Mouse (Mus musculus) liver (tissue): ENCODE data around the gene Gm10073.
"Not testable (repeated sequence)": the region's sequence is repeated elsewhere in the genome, so short reads cannot be mapped to it uniquely, and the experiment has no call there.

ENCODE experiments used
- DNase-seq: peaks from one replicate; pipeline ENCODE4 v3.0.0-alpha.2; 2020; ENCODE audit warnings: mixed read lengths

Gene Gm10073

DNA sequence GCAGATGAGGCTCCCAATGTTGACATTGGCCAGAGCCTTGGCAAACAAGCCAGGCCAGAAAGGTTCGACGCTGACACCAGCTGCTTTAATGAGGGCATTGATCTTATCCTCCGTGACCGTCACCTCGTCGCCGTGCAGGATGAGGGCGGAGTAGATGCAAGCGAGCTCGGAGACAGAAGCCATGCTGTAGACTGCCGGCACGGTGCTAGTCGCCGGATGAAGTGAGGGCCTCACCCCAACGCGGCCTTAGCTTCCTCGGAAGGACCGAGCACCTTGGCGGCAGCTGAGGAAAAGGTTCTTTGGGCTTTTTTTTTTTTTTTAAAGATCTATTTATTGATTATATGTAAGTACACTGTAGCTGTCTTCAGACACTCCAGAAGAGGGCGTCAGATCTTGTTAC is at the start of gene Gm10073:
Gm10073 (minus strand) TSS at position 294 of the 400 bp plus-strand sequence.
- DNase-seq: not testable (repeated sequence)

DNA sequence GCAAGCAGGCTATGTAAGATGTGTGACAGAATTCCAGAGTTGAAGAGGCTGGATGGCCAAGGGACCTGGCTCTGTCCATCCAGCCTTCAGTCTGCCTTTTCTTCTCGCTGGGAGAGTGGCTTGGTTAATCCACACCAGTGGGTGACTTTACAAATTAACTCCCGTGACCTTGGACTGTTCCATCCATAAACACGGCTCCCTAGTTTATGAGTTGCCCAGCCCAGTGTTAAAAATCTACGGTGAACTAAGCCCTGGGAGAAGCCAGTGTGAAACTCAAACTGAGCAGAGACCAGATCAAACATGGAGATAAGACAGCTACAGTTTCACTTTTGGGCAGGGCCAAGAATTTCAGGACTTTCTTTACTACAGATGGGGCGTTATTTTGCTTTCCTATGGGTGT is 49.8 kb upstream of the Gm10073 start:
- DNase-seq: no peak

DNA sequence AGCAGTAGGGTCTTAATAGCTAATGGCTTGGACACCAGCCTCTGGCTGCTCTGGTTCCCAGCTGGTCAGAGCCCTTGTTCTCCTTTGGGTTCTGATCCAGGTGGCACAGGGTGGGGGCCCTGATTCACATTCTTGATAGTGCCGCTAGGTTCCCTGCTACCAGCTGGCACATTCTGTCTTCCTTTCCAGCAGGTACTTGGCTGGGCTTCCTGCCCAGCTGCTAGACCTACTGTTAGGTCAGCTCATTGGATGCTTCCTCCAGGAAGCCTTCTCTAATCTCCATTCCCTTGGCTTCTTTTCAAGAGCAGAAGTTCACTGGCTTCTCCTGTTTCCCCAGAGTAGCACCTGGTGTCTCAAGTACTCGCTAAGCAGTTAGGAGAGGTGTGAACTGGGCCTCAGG is 47.2 kb upstream of the Gm10073 start:
- no peak for DNase-seq

DNA sequence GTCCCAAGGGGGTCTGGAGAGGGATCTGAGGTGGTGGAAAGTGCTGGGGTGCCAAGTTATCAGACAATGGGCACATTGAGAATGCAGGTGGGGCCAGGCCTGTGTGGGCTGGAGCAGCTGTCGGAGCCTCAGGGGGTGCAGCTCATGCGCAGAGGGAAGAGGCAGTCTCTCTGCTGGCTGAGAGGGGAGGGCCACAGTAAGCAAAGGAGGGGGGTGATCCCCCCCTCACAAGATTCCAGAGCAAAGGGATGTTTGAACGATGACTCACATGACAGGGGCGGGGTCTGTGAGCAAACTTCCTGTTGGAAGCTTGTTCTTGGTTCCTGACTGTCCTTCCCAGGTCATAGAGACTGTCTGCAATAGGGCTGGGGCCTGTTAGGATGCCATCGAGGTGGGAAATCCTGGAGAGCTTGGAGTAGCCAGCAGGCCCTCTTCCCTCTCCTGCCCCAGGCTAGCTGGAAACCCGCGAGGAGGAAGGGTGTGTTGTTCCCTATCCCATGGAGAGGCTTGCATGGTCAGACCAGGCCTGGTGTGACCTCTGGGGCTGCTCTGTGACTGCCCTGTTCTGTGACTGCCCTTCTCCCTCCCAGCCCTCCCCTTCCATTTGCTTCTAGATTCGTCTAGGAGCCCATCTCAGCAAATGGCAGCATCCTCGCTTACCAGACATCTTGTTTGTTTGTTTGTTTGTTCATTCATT is 46.4 kb upstream of the Gm10073 start:
- DNase-seq: peak; percentile 54

DNA sequence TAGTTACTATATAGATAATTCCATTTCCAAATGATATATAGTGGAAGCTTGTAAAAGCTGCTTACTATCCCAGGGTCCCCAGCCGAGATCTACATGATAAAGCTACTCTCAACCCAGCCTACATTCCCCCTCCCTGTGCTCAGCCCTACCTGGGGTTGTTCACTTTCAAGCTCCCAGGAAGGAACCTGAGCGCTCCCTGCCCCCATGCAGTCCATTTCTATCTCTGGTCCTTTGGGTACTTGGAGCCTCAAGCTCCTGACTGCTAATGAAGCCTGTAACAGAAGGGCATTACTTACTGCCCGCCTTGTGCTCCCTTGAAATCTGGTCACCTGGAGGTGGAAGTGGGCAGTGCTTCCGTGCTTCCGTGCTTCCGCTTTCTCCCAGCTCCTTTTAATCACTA is 45.1 kb upstream of the Gm10073 start:
- no peak for DNase-seq

DNA sequence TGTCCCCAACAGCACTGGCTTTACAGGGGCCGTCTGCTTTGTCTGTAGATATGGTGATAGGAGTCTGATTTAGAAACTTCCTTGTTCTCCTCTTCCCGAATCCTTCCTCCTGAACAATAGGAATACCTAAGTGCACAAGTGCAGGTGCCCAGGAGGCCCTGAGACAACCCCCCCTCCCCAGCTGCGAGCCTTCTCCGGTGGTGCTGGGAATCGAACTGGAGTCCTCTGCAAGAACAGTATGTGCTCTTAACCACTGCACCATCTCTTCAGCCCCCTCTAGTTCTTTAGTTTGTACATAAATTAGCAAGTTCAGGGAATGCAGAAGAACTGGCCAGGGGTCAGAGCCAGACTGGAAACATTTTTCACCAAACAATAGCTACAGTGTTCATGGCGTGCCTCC is 44.6 kb upstream of the Gm10073 start:
- no peak for DNase-seq

DNA sequence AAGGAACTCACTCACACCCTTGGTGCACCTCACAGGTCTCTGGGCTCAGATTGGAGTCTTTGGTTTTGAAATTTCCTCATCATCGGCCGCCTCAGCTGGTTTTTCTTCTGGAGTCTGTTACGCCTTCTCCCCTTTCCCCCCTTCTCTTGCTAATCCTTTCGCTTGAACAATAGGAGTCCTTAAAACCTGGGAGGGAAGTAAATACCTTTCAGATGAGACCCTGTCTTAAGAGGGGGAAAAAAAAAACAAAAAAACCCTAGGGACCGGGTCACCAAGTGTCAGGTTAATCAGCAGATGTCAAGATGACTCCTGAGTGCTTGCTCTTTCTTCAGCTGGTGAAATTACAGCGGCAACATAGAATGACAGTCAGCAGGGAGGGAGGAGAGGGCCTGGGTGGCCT is 43.9 kb upstream of the Gm10073 start:
- DNase-seq: no peak

DNA sequence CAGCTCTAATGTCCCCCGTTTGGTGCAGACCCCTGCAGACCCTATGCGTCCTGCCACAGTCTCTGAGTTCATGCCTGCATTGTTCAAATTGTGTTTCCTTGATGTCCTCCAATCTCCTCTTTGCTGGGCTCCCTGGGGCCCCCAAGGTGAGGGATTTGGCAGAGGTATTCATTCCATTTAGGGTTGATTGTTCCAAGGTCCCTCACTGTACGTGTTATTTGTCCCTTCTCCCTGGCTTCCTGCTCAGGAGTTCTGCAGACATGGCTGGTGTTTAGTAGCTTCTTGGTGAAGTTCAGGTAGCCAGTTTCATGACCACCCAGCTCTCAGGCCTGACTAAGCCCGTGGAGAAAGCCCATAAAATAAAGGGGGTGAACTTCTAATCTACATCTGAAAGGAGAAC is 43.4 kb upstream of the Gm10073 start:
- DNase-seq: no peak

DNA sequence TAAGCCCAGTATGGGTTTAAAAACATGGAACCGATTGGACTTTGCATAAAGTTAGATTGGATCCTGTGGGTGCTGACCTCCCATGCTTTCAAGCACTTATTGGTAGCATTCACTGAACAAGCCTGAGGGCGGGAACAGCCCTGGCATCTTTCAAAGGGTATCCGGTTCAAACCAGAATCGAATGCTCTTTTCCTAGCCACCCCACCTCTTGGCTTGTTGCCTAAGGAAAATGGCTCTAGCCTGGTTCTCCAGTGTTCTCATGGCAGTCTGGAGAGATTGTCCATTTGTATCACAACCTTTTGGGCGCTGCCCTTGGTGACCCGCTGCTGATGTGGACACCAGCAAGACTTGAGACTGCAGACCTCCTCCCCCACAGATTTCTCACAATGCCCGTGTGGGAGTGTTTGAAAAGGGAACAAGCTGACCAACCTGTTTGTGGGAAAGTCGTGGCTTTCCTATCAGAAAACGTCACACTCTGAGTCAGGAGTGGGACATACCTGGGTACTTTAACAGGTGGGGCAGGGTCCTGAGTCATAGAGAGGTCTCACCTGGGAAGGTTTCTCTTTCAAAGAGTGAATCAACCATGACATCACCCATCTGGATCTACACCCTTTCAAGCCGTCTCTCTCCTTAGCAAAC is 42.5 kb upstream of the Gm10073 start:
- DNase-seq: no peak

DNA sequence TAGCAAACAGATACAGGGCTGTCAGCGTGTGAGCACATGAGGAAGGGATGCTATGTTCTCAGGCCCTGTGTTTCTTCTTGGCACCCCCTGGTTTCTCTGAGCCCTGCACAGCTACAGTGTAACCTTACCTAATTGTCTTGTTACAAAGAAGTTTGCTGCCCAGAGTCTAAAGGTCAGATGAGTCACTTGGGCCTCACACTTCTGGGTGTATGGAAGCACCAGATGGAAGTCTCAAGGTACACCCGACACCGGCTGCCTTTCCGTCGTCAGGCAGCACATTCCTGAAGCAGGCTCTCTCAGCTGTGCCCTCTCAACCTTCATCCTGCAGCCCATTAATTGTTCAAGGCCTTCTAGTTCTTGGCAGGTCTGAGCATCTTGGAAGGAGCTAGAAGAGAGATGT is 41.4 kb upstream of the Gm10073 start:
- no peak for DNase-seq

DNA sequence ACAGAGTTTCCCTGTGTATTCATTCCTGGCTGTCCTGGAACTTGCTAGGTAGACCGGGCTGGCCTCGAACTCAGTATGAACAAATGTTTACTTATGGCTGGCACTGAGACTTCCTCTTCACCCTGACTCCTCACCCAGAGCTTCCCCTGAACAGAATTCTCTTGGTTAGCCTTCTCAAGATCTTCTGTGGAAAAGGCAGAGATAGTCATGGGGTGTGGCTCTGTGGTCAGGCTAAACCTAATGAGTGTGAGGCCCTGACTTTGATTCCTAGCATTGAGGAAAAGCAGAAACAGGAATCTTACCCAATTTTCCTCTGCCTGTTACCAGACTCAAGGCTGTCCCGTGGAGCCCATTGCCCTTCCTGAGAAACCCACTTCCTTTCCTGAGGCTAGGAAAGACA is 38.8 kb upstream of the Gm10073 start:
- no peak for DNase-seq

DNA sequence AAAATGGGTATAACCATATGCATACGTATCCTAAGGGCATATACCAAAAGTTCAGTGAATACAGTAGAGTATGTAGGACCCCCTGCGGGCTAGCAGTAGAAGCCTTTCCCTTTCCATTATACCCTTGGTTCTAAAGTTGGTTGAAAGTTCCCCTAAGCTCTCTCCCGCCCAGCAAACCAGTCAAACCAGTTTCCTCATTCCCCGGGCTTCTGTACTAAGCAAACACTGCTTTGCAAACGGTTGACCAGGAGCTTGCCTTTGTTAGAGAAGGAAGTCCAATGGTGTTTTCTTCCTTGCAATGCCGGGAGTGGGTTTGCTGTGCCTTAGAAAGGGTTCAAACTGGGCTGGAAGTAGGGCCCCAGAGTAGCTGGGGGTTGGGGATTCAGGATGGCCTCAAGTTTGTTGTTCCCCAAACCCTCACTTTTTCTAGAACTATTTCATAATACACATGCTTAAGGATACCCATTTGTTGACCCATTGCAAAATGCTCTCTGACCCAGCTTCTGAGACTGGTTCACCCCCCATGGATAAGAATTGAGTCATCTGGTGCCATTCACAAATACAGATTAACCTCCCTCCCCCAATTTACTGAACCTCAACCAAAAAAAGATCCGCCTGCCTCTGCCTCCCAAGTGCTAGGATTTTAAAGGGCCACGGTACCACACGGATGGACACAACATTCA is 37.8 kb upstream of the Gm10073 start:
- no peak for DNase-seq

DNA sequence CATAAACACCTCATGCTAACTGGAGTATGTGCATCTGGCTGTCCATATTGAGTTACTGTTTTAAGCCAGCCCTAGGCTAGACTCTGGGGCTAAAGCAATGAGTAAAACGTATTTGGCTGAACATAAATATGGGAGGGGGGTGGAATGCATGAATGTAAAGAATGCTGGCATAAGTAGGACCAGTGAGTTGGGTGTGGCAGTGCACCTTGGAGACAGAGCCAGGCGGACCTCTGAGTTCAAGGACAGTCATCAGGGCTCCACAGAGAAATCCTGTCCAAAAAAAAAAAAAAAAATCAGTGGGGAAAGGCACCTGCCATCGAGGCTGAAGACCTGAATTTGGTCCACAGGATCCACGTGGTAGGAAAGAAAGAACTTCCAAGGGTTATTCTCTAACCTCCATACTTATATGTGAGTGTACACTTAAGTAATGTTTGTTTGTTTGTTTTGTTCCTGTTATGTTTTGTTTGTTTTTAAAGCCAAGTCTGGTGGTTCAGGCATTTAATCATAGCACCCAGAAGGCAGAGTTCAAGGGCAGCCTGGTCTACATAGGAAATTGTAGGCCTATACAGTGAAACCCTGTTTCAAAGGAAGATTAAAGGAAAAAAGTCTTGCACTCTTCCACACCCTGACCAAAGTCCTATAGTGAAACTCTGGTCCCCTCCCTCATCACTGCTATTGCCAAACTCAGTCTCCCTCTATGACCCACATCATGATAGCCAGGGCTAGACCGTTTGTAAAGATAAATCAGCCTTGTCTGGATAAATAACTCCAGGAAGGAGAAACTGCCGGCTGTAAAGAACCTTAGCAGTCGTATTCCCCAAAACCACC is 36.0 kb upstream of the Gm10073 start:
- no peak for DNase-seq

DNA sequence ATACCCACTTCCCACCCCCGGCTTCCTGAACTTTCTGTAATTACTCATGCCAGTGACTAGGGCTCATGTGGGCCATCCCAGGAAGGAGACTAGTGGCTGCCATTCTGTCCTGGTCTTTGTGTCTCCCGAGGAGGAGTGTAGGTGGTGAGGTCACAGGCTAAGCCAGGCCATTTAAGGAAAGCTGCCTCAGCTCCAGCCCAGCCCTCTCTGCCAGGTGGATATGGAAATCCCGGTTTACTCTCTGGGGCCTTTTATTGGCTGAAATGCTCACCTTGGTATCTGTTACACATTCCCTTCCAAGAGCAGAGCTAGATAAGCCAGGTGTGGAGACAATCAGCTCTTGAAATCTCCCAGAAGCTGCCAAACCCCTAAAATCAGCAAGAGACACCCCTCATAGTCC is 35.2 kb upstream of the Gm10073 start:
- DNase-seq: no peak

DNA sequence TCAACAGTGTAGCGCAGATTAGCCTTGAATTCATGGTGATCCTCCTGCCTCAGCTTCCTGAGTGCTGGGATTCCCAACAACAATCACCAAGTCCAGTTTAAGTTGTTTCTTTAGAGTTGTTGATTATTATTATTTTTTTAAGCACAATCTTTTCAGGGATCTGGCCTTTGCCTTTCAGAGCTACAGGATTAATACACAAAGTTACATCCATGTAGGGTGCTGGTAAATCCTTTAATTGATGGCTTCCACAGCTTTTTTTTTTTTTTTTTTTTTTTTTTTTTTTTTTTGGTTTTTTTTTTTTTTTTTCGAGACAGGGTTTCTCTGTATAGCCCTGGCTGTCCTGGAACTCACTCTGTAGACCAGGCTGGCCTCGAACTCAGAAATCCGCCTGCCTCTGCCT is 34.5 kb upstream of the Gm10073 start:
- not testable (repeated sequence) for DNase-seq

DNA sequence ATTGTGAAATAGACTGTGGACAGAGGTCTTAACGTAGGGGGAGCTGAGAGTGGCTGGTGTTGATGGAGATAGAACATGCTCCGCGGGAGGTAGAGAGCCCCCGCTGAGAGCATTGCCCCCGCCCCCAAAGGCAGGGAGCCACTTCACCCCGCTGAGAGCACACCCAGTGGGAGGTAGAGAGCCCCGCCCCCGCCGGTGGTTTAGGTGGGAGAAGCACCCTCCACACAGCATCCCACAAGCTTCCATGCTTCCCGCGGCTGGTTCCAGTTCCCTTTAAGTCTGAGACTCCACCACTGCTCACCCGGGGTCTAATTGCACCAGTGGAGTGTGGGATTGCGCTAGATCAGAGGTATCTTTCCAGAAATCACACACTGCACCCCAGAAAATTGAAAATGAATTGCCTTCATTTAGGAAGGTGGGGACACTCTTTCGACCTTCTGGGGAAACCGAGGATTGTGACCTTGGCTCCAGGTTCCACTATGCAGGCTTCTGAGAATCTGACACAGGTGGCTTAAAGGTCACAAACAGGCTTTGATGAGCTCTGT is 33.4 kb upstream of the Gm10073 start:
- no peak for DNase-seq

DNA sequence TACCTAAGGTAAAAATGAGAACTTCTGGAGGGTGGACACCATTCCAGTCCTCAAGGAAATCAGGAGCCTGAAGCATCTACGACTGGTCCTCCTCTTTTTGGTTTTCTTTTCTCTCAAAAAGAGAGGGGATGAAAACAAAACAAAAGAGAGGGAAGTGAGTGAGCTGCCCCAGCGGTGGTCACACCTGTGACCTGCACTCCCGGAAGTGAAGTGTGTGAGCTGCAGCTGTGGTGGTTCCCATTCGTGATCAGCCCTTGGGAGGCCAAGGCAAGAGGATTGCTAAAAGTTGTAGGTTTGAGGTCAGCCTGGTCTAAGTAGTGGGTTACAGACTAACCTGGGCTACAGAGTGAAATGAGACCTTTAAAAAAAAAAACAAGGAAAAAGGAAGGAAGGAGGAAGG is 32.9 kb upstream of the Gm10073 start:
- DNase-seq: no peak

DNA sequence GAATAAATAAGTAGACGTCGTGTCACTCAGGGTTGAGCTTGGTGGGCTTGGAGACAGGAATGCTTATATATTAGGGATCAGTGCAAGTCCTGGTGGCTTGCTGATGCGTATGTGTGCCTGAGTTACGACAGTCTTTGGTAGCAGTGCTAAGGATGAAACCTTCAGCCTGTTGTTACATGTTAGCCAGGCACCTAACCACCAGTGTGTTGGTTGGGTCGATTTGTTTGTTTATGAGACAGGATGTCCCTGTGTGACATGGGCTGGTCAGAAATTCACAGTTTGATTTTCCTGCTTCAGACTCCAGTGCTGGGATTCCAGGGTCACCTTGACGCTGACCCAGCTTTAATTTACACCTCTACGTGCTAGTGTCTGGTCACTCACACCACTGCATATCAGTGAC is 32.4 kb upstream of the Gm10073 start:
- DNase-seq: no peak

DNA sequence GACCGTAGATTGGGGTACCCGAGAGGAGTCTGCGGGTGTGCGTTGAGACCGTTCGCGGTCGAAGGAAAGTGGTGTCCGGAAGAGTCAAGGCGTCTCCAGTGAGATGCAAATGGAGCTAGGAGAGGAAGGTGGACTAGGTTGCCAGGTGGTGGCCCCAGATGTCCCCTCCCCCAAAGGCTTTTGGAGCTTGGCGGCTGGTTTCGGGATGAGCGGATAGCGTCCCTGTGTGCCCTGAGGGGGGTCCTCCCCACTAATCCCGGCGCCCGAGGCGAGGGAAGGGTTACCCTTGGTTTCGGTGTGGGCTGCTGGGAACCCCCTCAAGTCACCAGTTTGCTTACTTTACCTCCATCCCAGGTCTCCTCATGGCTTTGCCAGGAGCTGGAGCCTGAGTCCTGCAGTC is 30.7 kb upstream of the Gm10073 start:
- no peak for DNase-seq

DNA sequence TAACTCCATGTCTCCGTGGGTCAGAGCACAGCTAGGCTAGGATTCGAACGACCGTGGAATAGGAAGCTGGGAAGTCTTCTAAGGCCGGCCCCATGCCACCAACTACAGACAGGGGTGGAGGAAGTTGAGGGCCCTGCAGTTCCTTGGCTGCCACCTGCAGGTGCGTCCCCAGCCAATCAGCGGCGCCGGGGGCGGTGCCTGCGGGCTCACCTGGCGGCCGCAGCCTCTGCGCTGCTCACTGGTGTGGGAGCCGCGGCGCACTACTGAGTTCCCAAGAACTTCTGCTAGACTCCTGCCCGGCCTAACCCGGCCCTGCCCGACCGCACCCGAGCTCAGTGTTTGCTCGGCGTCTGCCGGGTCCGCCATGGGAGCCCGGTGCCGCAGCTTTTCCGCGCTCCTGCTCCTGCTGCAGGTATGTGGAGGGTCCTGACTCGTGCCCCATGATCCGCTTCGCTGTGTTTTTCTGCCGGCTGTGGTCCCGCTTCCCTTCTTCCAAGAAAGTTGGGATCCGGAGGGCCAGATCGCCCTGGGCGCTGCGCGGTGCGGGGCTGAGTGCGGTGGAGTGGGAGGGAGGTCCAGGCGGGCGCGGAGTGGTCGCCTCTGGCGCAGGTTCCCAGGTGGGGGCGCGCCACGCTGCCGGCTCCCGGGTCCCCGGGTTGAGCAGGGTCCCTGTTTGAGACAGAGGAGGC is 30.0 kb upstream of the Gm10073 start, which contains the start of gene Cdh1:
Cdh1 (plus strand) TSS at position 221 of the 689 bp plus-strand sequence.
- DNase-seq: peak; percentile 60

DNA sequence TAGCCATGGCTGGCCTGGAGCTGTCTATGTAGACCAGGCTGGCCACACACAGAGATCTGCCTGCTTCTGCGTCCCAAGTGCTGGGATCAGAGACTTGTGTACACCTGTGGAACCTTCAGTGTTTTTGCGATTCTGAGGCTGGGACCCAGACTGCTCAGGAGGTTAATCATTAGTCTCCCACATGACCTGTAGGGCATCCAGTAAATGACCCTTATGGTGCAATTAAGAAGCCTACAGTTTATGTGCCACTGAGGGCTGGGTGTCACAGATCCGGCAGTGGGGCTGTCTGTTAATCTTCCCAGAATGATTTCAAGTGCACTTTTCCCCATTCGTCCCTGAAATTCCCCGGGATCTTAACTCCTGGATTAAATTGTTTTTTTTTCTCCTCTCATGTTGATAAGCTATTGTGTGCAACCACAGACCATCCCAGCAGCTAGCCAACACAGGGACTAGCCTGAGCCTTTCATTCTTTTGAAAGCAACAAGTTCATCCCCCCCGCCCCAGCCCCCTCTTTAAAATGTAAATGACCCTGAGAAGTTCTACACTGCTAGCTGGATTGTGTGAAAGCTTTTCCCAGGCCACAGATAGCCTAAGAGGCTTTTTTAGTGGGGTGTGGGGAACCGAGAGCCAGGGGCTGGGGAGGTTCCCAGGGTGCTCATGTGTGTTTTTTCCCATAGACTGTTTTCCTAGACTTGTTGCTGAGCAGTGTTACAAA is 26.2 kb upstream of the Gm10073 start:
- DNase-seq: no peak

DNA sequence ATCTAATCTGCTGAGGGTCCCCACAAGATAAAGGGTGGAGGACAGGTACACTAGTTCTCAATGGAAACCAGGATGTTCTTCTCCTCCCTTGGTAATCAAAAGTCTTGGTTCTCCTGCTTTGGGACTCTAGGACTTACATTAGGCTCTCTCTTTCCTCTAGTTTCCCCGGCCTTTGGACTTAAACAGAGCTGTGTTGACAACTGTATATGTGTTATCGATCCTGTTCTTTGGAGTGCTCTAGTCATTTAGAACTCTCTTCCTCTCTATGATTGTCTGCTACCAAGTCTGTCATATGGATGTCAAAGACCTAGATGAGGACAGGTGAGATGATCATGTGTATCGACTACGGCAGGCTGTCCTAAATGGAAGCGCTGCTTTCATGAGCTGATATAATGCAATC is 23.8 kb upstream of the Gm10073 start:
- DNase-seq: no peak
